Mouse (Mus musculus) thymus, adult 2 months (tissue): Measurements from ENCODE around the gene Prkn.

Experiments used
- CTCF ChIP-seq: fragments of 200-500 bp; IDR thresholded peaks from 2 replicates; pipeline ENCODE4 v1.5.1; 2012; ENCODE audit warnings: mild to moderate bottlenecking, control low read depth, low read length, moderate library complexity, borderline replicate concordance; ENCODE audit not compliant: control insufficient read depth, poor library complexity, insufficient read depth; ENCODE audit errors: extremely low read depth
- POLR2A ChIP-seq: fragments of 200-500 bp; IDR thresholded peaks from 2 replicates; pipeline ENCODE4 v1.6.1; 2012; ENCODE audit warnings: mild to moderate bottlenecking, low read length, control low read depth, moderate library complexity; ENCODE audit not compliant: control insufficient read depth, poor library complexity, insufficient read depth; ENCODE audit errors: extremely low read depth

DNA sequence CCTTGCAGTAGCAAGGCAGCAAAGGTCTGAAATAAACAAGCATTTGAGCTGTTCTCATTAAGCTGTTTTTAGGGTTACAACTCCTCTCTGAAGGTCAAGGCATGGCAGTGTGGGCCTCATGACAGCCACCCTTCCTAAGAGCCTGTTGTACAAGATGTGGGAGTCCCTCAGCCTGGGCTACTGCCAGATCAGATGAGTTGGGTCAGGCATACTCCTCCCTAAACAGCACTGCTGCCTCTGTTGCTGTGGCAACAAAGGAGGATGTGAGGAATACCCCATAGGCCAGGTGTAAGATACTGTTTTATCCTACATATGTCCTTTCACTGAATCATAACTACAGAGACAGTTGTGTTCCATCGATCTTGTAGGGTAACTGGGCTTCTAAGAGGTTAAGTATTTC is 882.3 kb downstream of the Prkn start:
- no peak for TF ChIP-seq POLR2A
- TF ChIP-seq CTCF, result no peak
